Mouse (Mus musculus) thymus, adult 2 months (tissue): ENCODE results near the gene Clip4.

ENCODE experiments used
- CTCF ChIP-seq: fragments of 200-500 bp; IDR thresholded peaks from 2 replicates; pipeline ENCODE4 v1.5.1; 2012; ENCODE audit warnings: mild to moderate bottlenecking, control low read depth, low read length, moderate library complexity, borderline replicate concordance; ENCODE audit not compliant: control insufficient read depth, poor library complexity, insufficient read depth; ENCODE audit errors: extremely low read depth
- POLR2A ChIP-seq: fragments of 200-500 bp; IDR thresholded peaks from 2 replicates; pipeline ENCODE4 v1.6.1; 2012; ENCODE audit warnings: mild to moderate bottlenecking, low read length, control low read depth, moderate library complexity; ENCODE audit not compliant: control insufficient read depth, poor library complexity, insufficient read depth; ENCODE audit errors: extremely low read depth

- TF ChIP-seq CTCF (no peak), POLR2A (no peak)
Measured at GRCm38 (mm10) chr17:71742156-71742555, 26.1 kb upstream of the Clip4 start.
